Mouse (Mus musculus) liver, embryonic 14.5 days (tissue): Measurements from ENCODE around the gene Agmo.

Experiments used
- CTCF ChIP-seq: IDR thresholded peaks from 2 replicates; pipeline ENCODE4 v1.5.1; 2016; ENCODE audit warnings: antibody characterized with exemption, low read depth, control low read depth
- EP300 ChIP-seq: IDR thresholded peaks from 2 replicates; pipeline ENCODE4 v1.6.1; 2016; ENCODE audit warnings: antibody characterized with exemption, low read depth

DNA sequence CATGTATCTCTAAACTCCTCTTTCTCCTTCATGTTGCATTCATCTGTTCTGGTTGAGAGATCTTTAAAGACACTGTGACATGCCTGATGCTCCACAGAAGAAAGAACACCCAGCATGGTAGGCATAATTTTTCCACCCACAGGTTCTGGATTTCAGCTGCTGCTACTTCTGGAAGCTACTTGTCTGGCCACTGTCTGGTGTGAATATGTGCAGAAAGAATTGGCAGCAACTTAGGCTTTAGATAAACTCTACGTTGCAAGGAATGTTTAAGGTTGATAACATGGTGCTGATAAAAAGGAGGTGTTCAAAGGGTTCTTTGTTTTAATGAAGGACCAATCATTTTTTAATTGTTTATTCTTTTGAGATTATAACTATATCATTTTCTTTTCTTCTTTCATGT lies 280.3 kb downstream of the Agmo start:
- TF ChIP-seq CTCF (no peak), EP300 (no peak)
